Mouse (Mus musculus) liver, adult 2 months (tissue): ENCODE measurements at regions not wholly inside any gene's neighbourhood (a gene's known extent, or its start where the extent isn't known, plus 50 kb on each side); places are given as distances from the start of the nearest gene placed in this dataset.

Source experiments
- CTCF ChIP-seq: fragments of 200-500 bp; IDR thresholded peaks from 2 replicates; pipeline ENCODE4 v1.5.1; 2011; ENCODE audit warnings: low read depth, low read length, control low read depth
- POLR2A ChIP-seq: fragments of 200-500 bp; IDR thresholded peaks from 2 replicates; pipeline ENCODE4 v1.6.1; 2011; ENCODE audit warnings: low read length, control low read depth; ENCODE audit not compliant: insufficient read depth; ENCODE audit errors: extremely low read depth

- peak; percentile 34; the same call in 1 of the 2 replicates for TF ChIP-seq CTCF
- no peak for TF ChIP-seq POLR2A
Observed at GRCm38 (mm10) chr13:82092186-82092585, 309.3 kb downstream of the Cetn3 start.
